Mouse (Mus musculus): ENCODE results near the gene Olfr901. TPM values are rescaled to one million over a fixed set of nuclear protein-coding genes. Genes with fewer than 3 reads are reported as not detected.
"Not testable (repeated sequence)": the region's sequence is repeated elsewhere in the genome, so short reads cannot be mapped to it uniquely, and the experiment has no call there.

Gene Olfr901
- not detected in 2 replicates for polyA plus RNA-seq (2015; fragmentation: Nextera tagmentation; extraction: Ambion mirVana)

GRCm38 (mm10) chr9:38429155-38429554 lies at the start of gene Olfr901:
Gene Olfr901 (plus strand): TSS chr9:38429455.
- 83% methylated on average over 1 of the region's 1 CpGs for WGBS
- Histone ChIP-seq H3K4me3 (no peak within 1 kb of the TSS), H3K4me2 (no peak within 1 kb of the TSS), H3K9ac (no peak within 1 kb of the TSS), H3K36me3 (no peaks in the 10 kb centered on the region), H3K27ac (replicated peaks) (no peak within 1 kb of the TSS), H3K9me3 (no peaks in the 10 kb centered on the region), H3K4me1 (replicated peaks) (no peaks in the 10 kb centered on the region), H3K27me3 (no peaks in the 10 kb centered on the region)
- ATAC-seq (ENCODE audit: low FRiP score, low read depth), result no peak

GRCm38 (mm10) chr9:38401398-38401797 lies 27.9 kb upstream of the Olfr901 start, which contains the start of gene Olfr147:
Gene Olfr147 (plus strand): TSS chr9:38401698.
- no peak within 1 kb of the TSS for H3K27ac ChIP-seq (replicated peaks)
- no peak within 1 kb of the TSS for H3K9ac ChIP-seq
- no peaks in the 10 kb centered on the region for H3K9me3 ChIP-seq
- WGBS, result 86% methylated on average over 1 of the region's 1 CpGs
- no peak for ATAC-seq (ENCODE audit: low FRiP score, low read depth)
- no peak within 1 kb of the TSS for H3K4me2 ChIP-seq
- no peaks in the 10 kb centered on the region for H3K4me1 ChIP-seq (replicated peaks)
- no peak within 1 kb of the TSS for H3K4me3 ChIP-seq
- no peaks in the 10 kb centered on the region for H3K36me3 ChIP-seq
- no peaks in the 10 kb centered on the region for H3K27me3 ChIP-seq

- not testable (repeated sequence) for H3K4me1 ChIP-seq (replicated peaks); H3K36me3 ChIP-seq; H3K9me3 ChIP-seq; H3K27me3 ChIP-seq; H3K9ac ChIP-seq; H3K4me2 ChIP-seq; H3K4me3 ChIP-seq; ATAC-seq (ENCODE audit: low FRiP score, low read depth); H3K27ac ChIP-seq (replicated peaks)
- WGBS, result 91% methylated on average over 3 of the region's 3 CpGs
Observed at GRCm38 (mm10) chr9:38407502-38407901, 21.8 kb upstream of the Olfr901 start.

- not testable (repeated sequence) for H3K36me3 ChIP-seq; H3K4me2 ChIP-seq; H3K9ac ChIP-seq; ATAC-seq (ENCODE audit: low FRiP score, low read depth); H3K4me3 ChIP-seq; H3K9me3 ChIP-seq; H3K4me1 ChIP-seq (replicated peaks); H3K27me3 ChIP-seq; H3K27ac ChIP-seq (replicated peaks)
- 95% methylated on average over 14 of the region's 14 CpGs for WGBS
Observed at GRCm38 (mm10) chr9:38413502-38413901, 15.8 kb upstream of the Olfr901 start.

GRCm38 (mm10) chr9:38423801-38424200 lies 5.5 kb upstream of the Olfr901 start:
- Histone ChIP-seq H3K9me3 (no peaks in the 10 kb centered on the region), H3K9ac (no peak overlapping the region), H3K27me3 (no peaks in the 10 kb centered on the region), H3K27ac (replicated peaks) (no peak overlapping the region), H3K4me2 (no peak overlapping the region), H3K36me3 (no peaks in the 10 kb centered on the region), H3K4me1 (replicated peaks) (no peaks in the 10 kb centered on the region), H3K4me3 (no peak overlapping the region)
- no peak for ATAC-seq (ENCODE audit: low FRiP score, low read depth)

- Histone ChIP-seq H3K4me1 (replicated peaks) (no peaks in the 10 kb centered on the region), H3K4me2 (no peak overlapping the region), H3K9me3 (no peaks in the 10 kb centered on the region), H3K27me3 (no peaks in the 10 kb centered on the region), H3K36me3 (no peaks in the 10 kb centered on the region), H3K27ac (replicated peaks) (no peak overlapping the region), H3K4me3 (no peak overlapping the region), H3K9ac (no peak overlapping the region)
- no peak for ATAC-seq (ENCODE audit: low FRiP score, low read depth)
- 64% methylated on average over 1 of the region's 1 CpGs for WGBS
Observed at GRCm38 (mm10) chr9:38427026-38427425, 2.2 kb upstream of the Olfr901 start.

- no peaks in the 10 kb centered on the region for H3K4me1 ChIP-seq (replicated peaks)
- H3K4me3 ChIP-seq, result no peak within 1 kb of the TSS
- no peaks in the 10 kb centered on the region for H3K36me3 ChIP-seq
- H3K4me2 ChIP-seq, result no peak within 1 kb of the TSS
- no peak within 1 kb of the TSS for H3K27ac ChIP-seq (replicated peaks)
- 86% methylated on average over 5 of the region's 5 CpGs for WGBS
- no peaks in the 10 kb centered on the region for H3K27me3 ChIP-seq
- ATAC-seq (ENCODE audit: low FRiP score, low read depth), result no peak
- no peaks in the 10 kb centered on the region for H3K9me3 ChIP-seq
- H3K9ac ChIP-seq, result no peak within 1 kb of the TSS
Observed at GRCm38 (mm10) chr9:38447352-38447751, 18.1 kb downstream of the Olfr901 start, which contains the start of gene Olfr902. Gene Olfr902 (plus strand): TSS chr9:38447652.

- no peaks in the 10 kb centered on the region for H3K27me3 ChIP-seq
- H3K4me1 ChIP-seq (replicated peaks), result no peaks in the 10 kb centered on the region
- no peaks in the 10 kb centered on the region for H3K36me3 ChIP-seq
- no peaks in the 10 kb centered on the region for H3K9me3 ChIP-seq
- no peak within 1 kb of the TSS for H3K4me3 ChIP-seq
- no peak for ATAC-seq (ENCODE audit: low FRiP score, low read depth)
- H3K9ac ChIP-seq, result no peak within 1 kb of the TSS
- no peak within 1 kb of the TSS for H3K4me2 ChIP-seq
- H3K27ac ChIP-seq (replicated peaks), result no peak within 1 kb of the TSS
Observed at GRCm38 (mm10) chr9:38462844-38463243, 33.6 kb downstream of the Olfr901 start, which contains the start of gene Olfr904. Gene Olfr904 (plus strand): TSS chr9:38463144.

- no peak for ATAC-seq (ENCODE audit: low FRiP score, low read depth)
Observed at GRCm38 (mm10) chr9:38470807-38471206, 41.6 kb downstream of the Olfr901 start, which contains the start of gene Olfr905. Gene Olfr905 (plus strand): TSS chr9:38471107.

More at GRCm38 (mm10) chr9:38470807-38471206, 41.6 kb downstream of the Olfr901 start, which contains the start of gene Olfr905:
- Histone ChIP-seq H3K4me1 (replicated peaks) (no peaks in the 10 kb centered on the region), H3K27ac (replicated peaks) (no peak within 1 kb of the TSS), H3K4me2 (no peak within 1 kb of the TSS), H3K9ac (no peak within 1 kb of the TSS), H3K27me3 (no peaks in the 10 kb centered on the region), H3K9me3 (no peaks in the 10 kb centered on the region), H3K36me3 (no peaks in the 10 kb centered on the region), H3K4me3 (no peak within 1 kb of the TSS)

Other genes starting within 250 kb of the Olfr901 start
- not detected in 2 replicates for gene Olfr891, start 248.6 kb upstream of the Olfr901 start, polyA plus RNA-seq (2015; fragmentation: Nextera tagmentation; extraction: Ambion mirVana)
- not detected in 2 replicates for gene Olfr893, start 221.1 kb upstream of the Olfr901 start, polyA plus RNA-seq (2015; fragmentation: Nextera tagmentation; extraction: Ambion mirVana)
- not detected in 2 replicates for gene Olfr894, start 211.4 kb upstream of the Olfr901 start, polyA plus RNA-seq (2015; fragmentation: Nextera tagmentation; extraction: Ambion mirVana)
- gene Olfr143, start 176.7 kb upstream of the Olfr901 start, polyA plus RNA-seq (2015; fragmentation: Nextera tagmentation; extraction: Ambion mirVana), result not detected in 2 replicates
- gene Olfr895, start 161.6 kb upstream of the Olfr901 start, polyA plus RNA-seq (2015; fragmentation: Nextera tagmentation; extraction: Ambion mirVana), result not detected in 2 replicates
- not detected in 2 replicates for gene Olfr896-ps1, start 138.3 kb upstream of the Olfr901 start, polyA plus RNA-seq (2015; fragmentation: Nextera tagmentation; extraction: Ambion mirVana)
- gene Olfr25, start 100.4 kb upstream of the Olfr901 start, polyA plus RNA-seq (2015; fragmentation: Nextera tagmentation; extraction: Ambion mirVana), result not detected in 2 replicates
- not detected in 2 replicates for gene Olfr898, start 81.0 kb upstream of the Olfr901 start, polyA plus RNA-seq (2015; fragmentation: Nextera tagmentation; extraction: Ambion mirVana)
- not detected in 2 replicates for gene Olfr250, start 62.6 kb upstream of the Olfr901 start, polyA plus RNA-seq (2015; fragmentation: Nextera tagmentation; extraction: Ambion mirVana)
- not detected in 2 replicates for gene Olfr251, start 52.4 kb upstream of the Olfr901 start, polyA plus RNA-seq (2015; fragmentation: Nextera tagmentation; extraction: Ambion mirVana)
- not detected in 2 replicates for gene Olfr147, start 27.8 kb upstream of the Olfr901 start, polyA plus RNA-seq (2015; fragmentation: Nextera tagmentation; extraction: Ambion mirVana)
- gene Olfr902, start 18.2 kb downstream of the Olfr901 start, polyA plus RNA-seq (2015; fragmentation: Nextera tagmentation; extraction: Ambion mirVana), result not detected in 2 replicates
- not detected in 2 replicates for gene Olfr904, start 33.7 kb downstream of the Olfr901 start, polyA plus RNA-seq (2015; fragmentation: Nextera tagmentation; extraction: Ambion mirVana)
- gene Olfr905, start 41.7 kb downstream of the Olfr901 start, polyA plus RNA-seq (2015; fragmentation: Nextera tagmentation; extraction: Ambion mirVana), result not detected in 2 replicates
- not detected in 2 replicates for gene Olfr906, start 57.6 kb downstream of the Olfr901 start, polyA plus RNA-seq (2015; fragmentation: Nextera tagmentation; extraction: Ambion mirVana)
- gene Olfr907, start 66.3 kb downstream of the Olfr901 start, polyA plus RNA-seq (2015; fragmentation: Nextera tagmentation; extraction: Ambion mirVana), result not detected in 2 replicates
- gene Olfr911-ps1, start 92.1 kb downstream of the Olfr901 start, polyA plus RNA-seq (2015; fragmentation: Nextera tagmentation; extraction: Ambion mirVana), result not detected in 2 replicates
- not detected in 2 replicates for gene Olfr910, start 108.4 kb downstream of the Olfr901 start, polyA plus RNA-seq (2015; fragmentation: Nextera tagmentation; extraction: Ambion mirVana)
- not detected in 2 replicates for gene Olfr912, start 150.7 kb downstream of the Olfr901 start, polyA plus RNA-seq (2015; fragmentation: Nextera tagmentation; extraction: Ambion mirVana)
- not detected in 2 replicates for gene Olfr913, start 163.3 kb downstream of the Olfr901 start, polyA plus RNA-seq (2015; fragmentation: Nextera tagmentation; extraction: Ambion mirVana)
- not detected in 2 replicates for gene Olfr914, start 175.6 kb downstream of the Olfr901 start, polyA plus RNA-seq (2015; fragmentation: Nextera tagmentation; extraction: Ambion mirVana)
- not detected in 2 replicates for gene Olfr916, start 230.4 kb downstream of the Olfr901 start, polyA plus RNA-seq (2015; fragmentation: Nextera tagmentation; extraction: Ambion mirVana)
- not detected in 2 replicates for gene Olfr917, start 236.4 kb downstream of the Olfr901 start, polyA plus RNA-seq (2015; fragmentation: Nextera tagmentation; extraction: Ambion mirVana)
- gene Olfr918, start 245.1 kb downstream of the Olfr901 start, polyA plus RNA-seq (2015; fragmentation: Nextera tagmentation; extraction: Ambion mirVana), result not detected in 2 replicates

Measured in hindbrain, embryonic 15.5 days (tissue).